Mouse (Mus musculus) ovary, postnatal 10 days (tissue): Measurements from ENCODE around the gene Creb3.

Experiments
- DNase-seq: peaks from one replicate; pipeline ENCODE4 v3.0.0; 2022; ENCODE audit warnings: low spot score

The Creb3 gene

GRCm38 (mm10) chr4:43558028-43558630, 4.0 kb upstream of the Creb3 start:
- DNase-seq, result no peak

- no peak for DNase-seq
Observed at GRCm38 (mm10) chr4:43558631-43559356, 3.3 kb upstream of the Creb3 start.

- DNase-seq, result no peak
Observed at GRCm38 (mm10) chr4:43559519-43560242, 2.5 kb upstream of the Creb3 start.

- DNase-seq, result no peak
Observed at GRCm38 (mm10) chr4:43560243-43560611, 1.9 kb upstream of the Creb3 start.

- DNase-seq, result no peak
Observed at GRCm38 (mm10) chr4:43560976-43561375, 1.2 kb upstream of the Creb3 start.

GRCm38 (mm10) chr4:43561436-43561996, 616 bp upstream of the Creb3 start:
- no peak for DNase-seq

GRCm38 (mm10) chr4:43562769-43563600, 853 bp downstream of the Creb3 start:
- no peak for DNase-seq

- no peak for DNase-seq
Observed at GRCm38 (mm10) chr4:43563601-43563875, 1.4 kb downstream of the Creb3 start.

GRCm38 (mm10) chr4:43564231-43564630, 2.1 kb downstream of the Creb3 start:
- no peak for DNase-seq

- no peak for DNase-seq
Observed at GRCm38 (mm10) chr4:43567140-43567539, 5.0 kb downstream of the Creb3 start.

GRCm38 (mm10) chr4:43571395-43572045, 9.4 kb downstream of the Creb3 start:
- DNase-seq, result no peak

GRCm38 (mm10) chr4:43573561-43573960, 11.4 kb downstream of the Creb3 start:
- no peak for DNase-seq

- DNase-seq, result no peak
Observed at GRCm38 (mm10) chr4:43575356-43575755, 13.2 kb downstream of the Creb3 start.

GRCm38 (mm10) chr4:43577237-43577881, 15.2 kb downstream of the Creb3 start:
- DNase-seq, result no peak

- peak; percentile 78 for DNase-seq
Observed at GRCm38 (mm10) chr4:43578376-43579204, 16.5 kb downstream of the Creb3 start, which contains the start of the genes Rgp1 and Gba2. Rgp1 (plus strand) TSS chr4:43578715. Gba2 (minus strand) TSS chr4:43578873.

GRCm38 (mm10) chr4:43579256-43579655, 17.1 kb downstream of the Creb3 start:
- DNase-seq, result no peak

GRCm38 (mm10) chr4:43579731-43580130, 17.6 kb downstream of the Creb3 start:
- DNase-seq, result no peak

GRCm38 (mm10) chr4:43580721-43581120, 18.6 kb downstream of the Creb3 start:
- DNase-seq, result no peak

- no peak for DNase-seq
Observed at GRCm38 (mm10) chr4:43581381-43581780, 19.2 kb downstream of the Creb3 start.

- DNase-seq, result no peak
Observed at GRCm38 (mm10) chr4:43582241-43582640, 20.1 kb downstream of the Creb3 start.
